Mouse (Mus musculus) mature B cell (primary cell): ENCODE results near the gene Eif2b3.

ENCODE experiments used
- in situ Hi-C: fragments of 300-500 bp; cut with MboI; formaldehyde crosslinking; loops from 2 replicates; pipeline ENCODE4 v1.14.3; 2019

Eif2b3 gene

GRCm38 (mm10) chr4:117123546-117124217 lies 104.5 kb downstream of the Eif2b3 start:
- in situ Hi-C loops, result loop anchor here (10.0 kb wide), 1 partner anchor 129 kb away; the partner anchor contains the start of genes Hectd3 and Urod

- in situ Hi-C loops, result loop anchor here (10.0 kb wide), 1 partner anchor 129 kb away; the partner anchor contains the start of genes Hectd3 and Urod
These were observed 105.0 kb downstream of the Eif2b3 start for GRCm38 (mm10) chr4:117124218-117124517.

GRCm38 (mm10) chr4:117124518-117125347 lies 105.5 kb downstream of the Eif2b3 start:
- in situ Hi-C loops, result loop anchor here (10.0 kb wide), 1 partner anchor 130 kb away; the partner anchor contains the start of genes Hectd3 and Urod

- in situ Hi-C loops, result loop anchor here (10.0 kb wide), 1 partner anchor 131 kb away; the partner anchor contains the start of genes Hectd3 and Urod
These were observed 106.2 kb downstream of the Eif2b3 start, which contains the start of gene Btbd19 for GRCm38 (mm10) chr4:117125348-117125909. Btbd19 (minus strand) TSS chr4:117125725.

GRCm38 (mm10) chr4:117125910-117126674 lies 106.9 kb downstream of the Eif2b3 start:
- in situ Hi-C loops, result loop anchor here (10.0 kb wide), 1 partner anchor 131 kb away; the partner anchor contains the start of genes Hectd3 and Urod

- in situ Hi-C loops, result loop anchor here (10.0 kb wide), 1 partner anchor 132 kb away; the partner anchor contains the start of genes Hectd3 and Urod
These were observed 107.6 kb downstream of the Eif2b3 start, which contains the start of gene Tctex1d4 for GRCm38 (mm10) chr4:117126675-117127290. Tctex1d4 (plus strand) TSS chr4:117126794.

- in situ Hi-C loops, result loop anchor here (10.0 kb wide), 1 partner anchor 133 kb away; the partner anchor contains the start of genes Hectd3 and Urod
These were observed 108.9 kb downstream of the Eif2b3 start for GRCm38 (mm10) chr4:117127991-117128686.

GRCm38 (mm10) chr4:117130790-117131189 lies 111.6 kb downstream of the Eif2b3 start:
- in situ Hi-C loops, result loop anchor here (10.0 kb wide), 1 partner anchor 306 kb away; the partner anchor contains the start of gene Hpdl

- in situ Hi-C loops, result loop anchor here (10.0 kb wide), 1 partner anchor 306 kb away; the partner anchor contains the start of gene Hpdl
These were observed 112.0 kb downstream of the Eif2b3 start for GRCm38 (mm10) chr4:117131198-117131597.

- in situ Hi-C loops, result loop anchor here (10.0 kb wide), 1 partner anchor 307 kb away; the partner anchor contains the start of gene Hpdl
These were observed 112.9 kb downstream of the Eif2b3 start for GRCm38 (mm10) chr4:117131890-117132793.

GRCm38 (mm10) chr4:117132794-117133143 lies 113.6 kb downstream of the Eif2b3 start:
- in situ Hi-C loops, result loop anchor here (10.0 kb wide), 1 partner anchor 308 kb away; the partner anchor contains the start of gene Hpdl

- in situ Hi-C loops, result loop anchor here (10.0 kb wide), 1 partner anchor 309 kb away; the partner anchor contains the start of gene Hpdl
These were observed 114.2 kb downstream of the Eif2b3 start for GRCm38 (mm10) chr4:117133366-117133796.

GRCm38 (mm10) chr4:117133817-117134600 lies 114.8 kb downstream of the Eif2b3 start, which contains the start of gene Plk3:
Plk3 (minus strand) TSS chr4:117133963.
- in situ Hi-C loops, result loop anchor here (10.0 kb wide), 1 partner anchor 309 kb away; the partner anchor contains the start of gene Hpdl

- in situ Hi-C loops, result loop anchor here (10.0 kb wide), 1 partner anchor 310 kb away; the partner anchor contains the start of gene Hpdl
These were observed 115.4 kb downstream of the Eif2b3 start for GRCm38 (mm10) chr4:117134601-117134995.

GRCm38 (mm10) chr4:117136034-117136433 lies 116.8 kb downstream of the Eif2b3 start:
- in situ Hi-C loops, result loop anchor here (10.0 kb wide), 1 partner anchor 311 kb away; the partner anchor contains the start of gene Hpdl
